Mouse (Mus musculus) erythroblast, embryonic 14.5 days (primary cell): ENCODE data around the gene Thumpd2.

Source experiments
- GATA1 ChIP-seq: IDR thresholded peaks from 2 replicates; pipeline ENCODE4 v1.6.1; 2012; ENCODE audit warnings: low read length, inconsistent platforms, mixed read lengths
- TAL1 ChIP-seq: IDR thresholded peaks from 3 replicates; pipeline ENCODE4 v1.6.1; 2012; ENCODE audit warnings: low read length, inconsistent platforms, mixed read lengths

GRCm38 (mm10) chr17:81096490-81096889 is 31.6 kb upstream of the Thumpd2 start:
- TF ChIP-seq GATA1 (no peak), TAL1 (no peak)
